Mouse (Mus musculus) liver, postnatal 0 days (tissue): ENCODE measurements around the gene Trim46. TPM values are rescaled to one million over a fixed set of nuclear protein-coding genes. Genes with fewer than 3 reads are reported as not detected.

Experiments
- ATAC-seq: fragments of 200-750 bp; cut with Nextera tagmentation; 2 replicates; pipeline ENCODE4 v1.8.0; 2017; ENCODE audit warnings: mild to moderate bottlenecking, moderate library complexity
- DNase-seq: peaks from one replicate; pipeline ENCODE4 v3.0.0-alpha.2; 2016
- H3K27ac ChIP-seq: fragments of 300-500 bp; sonication (generic); 2 replicates; pipeline ENCODE4 v1.5.1; 2014; ENCODE audit warnings: antibody characterized with exemption, moderate library complexity, mild to moderate bottlenecking, low read depth
- H3K27me3 ChIP-seq: fragments of 300-500 bp; sonication (generic); 2 replicates; pipeline ENCODE4 v1.6.1; 2014; ENCODE audit warnings: low read length, control low read depth, mixed read lengths; ENCODE audit not compliant: insufficient read depth
- H3K36me3 ChIP-seq: fragments of 300-500 bp; sonication (generic); replicated peaks from 2 replicates; pipeline ENCODE4 v1.6.1; 2014; ENCODE audit warnings: mild to moderate bottlenecking, control low read depth, low read length, moderate library complexity, mixed read lengths; ENCODE audit not compliant: insufficient read depth
- H3K4me1 ChIP-seq: fragments of 300-500 bp; sonication (generic); 2 replicates; pipeline ENCODE4 v1.6.1; 2014; ENCODE audit warnings: antibody characterized with exemption, mild to moderate bottlenecking, control low read depth; ENCODE audit not compliant: insufficient read depth
- H3K4me2 ChIP-seq: fragments of 300-500 bp; sonication (generic); 2 replicates; pipeline ENCODE4 v1.6.1; 2014; ENCODE audit warnings: low read depth, mild to moderate bottlenecking, low read length, moderate library complexity, mixed read lengths
- H3K4me3 ChIP-seq: fragments of 300-500 bp; sonication (generic); 2 replicates; pipeline ENCODE4 v1.5.1; 2014; ENCODE audit warnings: low read depth, low read length
- H3K9ac ChIP-seq: fragments of 300-500 bp; sonication (generic); replicated peaks from 2 replicates; pipeline ENCODE4 v1.6.1; 2014; ENCODE audit warnings: mild to moderate bottlenecking, moderate library complexity
- H3K9me3 ChIP-seq: fragments of 300-500 bp; sonication (generic); 2 replicates; pipeline ENCODE4 v1.6.1; 2016; ENCODE audit warnings: mild to moderate bottlenecking, control low read depth, low read length, mixed read lengths
- CTCF ChIP-seq: sonication (generic); IDR thresholded peaks from 2 replicates; pipeline ENCODE4 v1.5.1; 2016; ENCODE audit warnings: antibody characterized with exemption, low read depth
- EP300 ChIP-seq: IDR thresholded peaks from 2 replicates; pipeline ENCODE4 v1.6.1; 2016; ENCODE audit warnings: antibody characterized with exemption, low read depth, mild to moderate bottlenecking
- WGBS: fragments of 180-500 bp; shearing (Covaris S2); extraction: QIAGEN DNeasy Blood & Tissue Kit; methylation state at CpG from one replicate; pipeline ENCODE4 v1.1.7; 2014; ENCODE audit not compliant: insufficient replicate concordance; 5-methylcytosine and 5-hydroxymethylcytosine counted together
- polyA plus RNA-seq: library from polyadenylated mRNA; unstranded; fragments of >200 nt; fragmentation: Nextera tagmentation; extraction: Ambion mirVana; gene quantifications from 2 replicates; pipeline ENCODE4 v1.2.1, GENCODE M21; 2015

The Trim46 gene
- polyA plus RNA-seq, 1 experiment from 2014 or later: 0.21 TPM

DNA sequence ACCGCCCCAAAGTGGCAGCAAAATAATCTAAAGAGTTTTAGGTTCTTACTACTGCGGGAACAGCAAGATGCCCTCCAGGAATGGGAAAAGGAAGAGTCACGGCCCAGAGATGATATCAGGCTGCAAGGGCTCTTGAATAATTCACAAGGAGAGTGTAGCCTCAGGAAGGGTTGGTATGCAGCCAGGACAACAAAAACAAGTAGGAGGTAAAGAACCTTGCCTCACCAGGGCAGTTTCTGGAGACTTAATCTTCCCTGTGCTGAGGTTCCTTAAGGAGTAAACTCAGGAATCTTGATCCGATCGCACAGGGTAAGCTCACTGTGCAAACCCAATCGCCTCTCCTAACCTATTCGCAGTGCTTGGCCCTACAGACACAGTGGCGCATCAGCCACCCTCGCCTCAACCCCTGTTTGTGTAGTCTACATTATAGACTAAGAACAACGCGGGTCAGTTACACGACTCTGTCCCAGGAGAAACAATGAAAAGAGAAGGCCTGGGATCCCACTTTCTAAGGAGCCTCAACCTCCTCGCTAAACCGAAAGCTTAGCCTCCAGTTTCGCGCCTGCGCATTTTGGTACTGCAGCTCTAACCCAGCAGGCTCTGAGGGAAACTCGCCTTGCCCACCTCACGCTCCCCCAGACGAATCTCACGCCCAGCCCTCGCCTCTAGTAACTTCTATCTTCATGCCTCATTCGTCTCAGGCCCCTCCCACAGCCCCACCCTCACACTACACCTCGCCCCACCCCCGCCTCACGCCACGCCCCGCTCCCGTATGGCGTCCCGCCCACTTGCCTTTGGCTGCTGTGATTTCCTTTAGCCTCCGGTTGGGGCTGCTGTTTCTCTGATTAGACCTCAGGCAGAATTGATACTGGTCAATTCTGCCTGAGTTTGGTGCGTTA, 49.9 kb downstream of the Trim46 start:
- peak overlapping the region; percentile 73 for H3K4me2 ChIP-seq
- peak; percentile 95 for ATAC-seq
- WGBS: 7% methylated on average over 33 of the region's 33 CpGs
- peak overlapping the region; percentile 66 for H3K27ac ChIP-seq
- H3K36me3 ChIP-seq: no peaks in the 10 kb centered on the region
- H3K9me3 ChIP-seq: no peaks in the 10 kb centered on the region
- H3K4me3 ChIP-seq: peak overlapping the region; percentile 51
- TF ChIP-seq CTCF (peak; percentile 70), EP300 (no peak)
- peak overlapping the region; percentile 58 for H3K9ac ChIP-seq
- H3K4me1 ChIP-seq: peaks cover 6% of the 10 kb centered on the region
- peak; percentile 95 for DNase-seq
- H3K27me3 ChIP-seq: no peaks in the 10 kb centered on the region

DNA sequence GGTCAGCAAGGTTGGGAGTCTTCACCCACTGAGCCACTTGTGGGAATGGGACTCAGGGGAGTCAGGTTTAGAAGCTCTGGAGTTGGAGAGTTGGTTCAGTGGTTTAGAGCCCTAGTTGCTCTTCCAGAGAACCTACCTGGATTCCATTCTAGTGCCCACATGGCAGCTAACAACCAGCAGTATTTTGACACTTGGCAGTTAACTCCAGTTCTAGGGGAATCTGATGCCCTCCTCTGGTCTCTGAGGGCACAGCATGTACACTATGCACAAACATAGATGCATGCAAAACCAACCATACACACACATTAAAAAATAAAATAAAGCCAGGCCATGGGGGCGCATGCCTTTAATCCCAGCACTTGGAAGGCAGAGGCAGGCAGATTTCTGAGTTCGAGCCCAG, 52.3 kb downstream of the Trim46 start:
- no peak overlapping the region for H3K9ac ChIP-seq
- WGBS: 84% methylated on average over 2 of the region's 2 CpGs
- no peaks in the 10 kb centered on the region for H3K36me3 ChIP-seq
- TF ChIP-seq EP300 (no peak), CTCF (peak; percentile 56)
- no peak overlapping the region for H3K27ac ChIP-seq
- no peak overlapping the region for H3K4me2 ChIP-seq
- H3K4me1 ChIP-seq: peaks cover 6% of the 10 kb centered on the region
- DNase-seq (no peak), ATAC-seq (no peak)
- H3K4me3 ChIP-seq: no peak overlapping the region
- no peaks in the 10 kb centered on the region for H3K9me3 ChIP-seq
- no peaks in the 10 kb centered on the region for H3K27me3 ChIP-seq

DNA sequence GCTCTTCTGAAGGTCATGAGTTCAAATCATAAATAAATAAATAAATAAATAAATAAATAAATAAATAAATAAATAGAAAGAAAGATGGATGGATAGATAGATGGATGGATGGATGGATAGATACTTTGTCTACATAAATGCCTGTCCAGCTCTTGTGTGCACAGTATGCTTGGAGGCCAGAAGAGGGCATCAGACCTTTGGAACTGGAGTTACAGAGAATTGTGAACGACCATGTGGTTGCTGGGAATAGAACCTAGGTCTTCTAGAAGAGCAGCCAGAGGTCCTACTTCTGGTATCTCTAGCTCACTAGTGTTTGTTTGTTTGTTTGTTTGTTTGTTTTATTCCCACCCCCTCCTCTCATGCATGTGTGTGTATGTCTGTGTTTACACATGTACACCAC, 52.8 kb downstream of the Trim46 start:
- DNase-seq: no peak
- H3K4me2 ChIP-seq: no peak overlapping the region
- ATAC-seq: no peak
- WGBS: 68% methylated on average over 1 of the region's 1 CpGs
- no peak overlapping the region for H3K9ac ChIP-seq
- H3K9me3 ChIP-seq: no peaks in the 10 kb centered on the region
- H3K27me3 ChIP-seq: no peaks in the 10 kb centered on the region
- TF ChIP-seq EP300 (no peak), CTCF (peak; percentile 33)
- H3K27ac ChIP-seq: no peak overlapping the region
- H3K4me3 ChIP-seq: no peak overlapping the region
- H3K4me1 ChIP-seq: peaks cover 6% of the 10 kb centered on the region
- no peaks in the 10 kb centered on the region for H3K36me3 ChIP-seq

DNA sequence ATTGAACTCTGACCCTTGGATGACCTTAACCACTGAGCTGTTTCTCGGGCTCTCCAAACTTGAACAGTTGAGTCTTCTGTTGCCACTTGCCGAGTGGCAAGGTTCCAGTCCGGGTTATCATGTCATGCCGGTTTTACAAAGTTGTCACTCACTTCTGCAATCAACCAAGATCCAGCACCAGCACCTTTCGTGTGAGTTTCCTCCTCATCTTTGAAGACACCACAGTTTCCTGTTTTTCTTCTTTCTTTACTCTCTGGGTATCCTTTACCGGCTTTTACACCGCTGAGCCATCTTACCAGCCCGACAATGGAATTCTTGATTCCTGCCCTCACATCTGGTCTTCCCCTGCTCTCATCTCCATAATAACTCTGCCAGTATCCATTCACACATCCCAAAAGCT, 55.7 kb downstream of the Trim46 start:
- H3K27ac ChIP-seq: no peak overlapping the region
- TF ChIP-seq CTCF (no peak), EP300 (no peak)
- no peak overlapping the region for H3K4me3 ChIP-seq
- no peak overlapping the region for H3K4me2 ChIP-seq
- no peak for ATAC-seq
- no peaks in the 10 kb centered on the region for H3K36me3 ChIP-seq
- 29% methylated on average over 8 of the region's 8 CpGs for WGBS
- no peaks in the 10 kb centered on the region for H3K9me3 ChIP-seq
- H3K27me3 ChIP-seq: no peaks in the 10 kb centered on the region
- DNase-seq: no peak
- H3K4me1 ChIP-seq: no peaks in the 10 kb centered on the region
- no peak overlapping the region for H3K9ac ChIP-seq

DNA sequence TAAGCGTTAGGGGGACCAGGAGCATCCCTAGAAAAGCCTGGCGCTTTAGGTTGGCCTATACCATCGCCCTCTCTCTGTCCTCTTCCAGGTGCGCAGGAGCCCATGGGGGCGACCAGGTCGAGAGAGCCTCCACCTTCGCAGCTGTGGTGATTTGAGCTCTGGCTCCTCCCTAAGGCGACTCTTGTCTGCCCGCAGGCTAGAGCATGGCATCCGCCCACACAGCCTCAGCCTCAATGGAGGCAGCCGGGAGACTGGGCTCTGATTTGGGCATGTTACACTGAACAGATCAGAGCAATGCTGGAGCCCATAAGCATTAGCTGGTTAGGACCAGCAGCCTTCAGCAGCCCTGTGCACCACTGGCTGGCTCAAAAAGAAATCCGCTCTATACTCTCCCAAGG, 57.6 kb downstream of the Trim46 start:
- DNase-seq (no peak), ATAC-seq (no peak)
- Histone ChIP-seq H3K4me3 (no peak overlapping the region), H3K27me3 (no peaks in the 10 kb centered on the region), H3K4me1 (peaks cover 3% of the 10 kb centered on the region), H3K9ac (no peak overlapping the region), H3K27ac (no peak overlapping the region), H3K4me2 (no peak overlapping the region), H3K36me3 (no peaks in the 10 kb centered on the region), H3K9me3 (no peaks in the 10 kb centered on the region)
- WGBS: 79% methylated on average over 12 of the region's 12 CpGs
- TF ChIP-seq CTCF: no peak
- TF ChIP-seq EP300: no peak

DNA sequence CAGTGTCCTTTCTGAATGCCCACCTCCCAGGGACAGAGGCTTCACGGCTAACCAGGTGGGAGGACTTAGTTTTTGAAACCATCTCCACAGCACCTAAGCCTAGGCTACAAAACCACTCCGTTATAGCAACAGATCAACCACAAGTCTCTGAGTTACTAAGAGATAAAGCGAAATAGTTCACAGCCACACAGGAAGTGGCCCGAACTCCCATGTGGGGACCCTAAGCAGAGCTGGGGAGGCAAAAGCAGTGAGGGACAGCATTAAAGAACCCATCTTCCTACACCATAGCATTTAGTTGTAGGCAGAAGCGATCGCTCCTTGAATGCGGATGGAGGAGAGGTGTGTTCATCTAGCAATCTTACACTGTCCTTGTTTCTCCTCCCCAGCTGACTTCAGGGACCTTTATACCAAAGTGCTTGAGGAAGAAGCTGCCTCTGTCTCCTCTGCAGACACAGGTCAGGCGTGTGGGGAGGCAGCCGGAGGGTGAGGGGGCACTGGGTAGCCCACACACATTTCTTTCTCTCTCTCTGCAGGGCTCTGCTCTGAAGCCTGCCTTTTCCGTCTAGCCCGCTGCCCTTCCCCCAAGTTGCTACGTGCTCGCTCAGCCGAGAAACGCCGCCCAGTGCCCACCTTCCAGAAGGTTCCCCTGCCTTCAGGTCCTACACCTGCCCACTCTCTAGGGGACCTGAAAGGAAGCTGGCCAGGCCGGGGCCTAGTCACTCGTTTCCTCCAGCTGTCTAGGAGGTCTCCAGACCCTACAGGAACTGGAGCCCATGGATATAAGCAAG, 58.2 kb downstream of the Trim46 start:
- no peak for DNase-seq
- peaks cover 9% of the 10 kb centered on the region for H3K4me1 ChIP-seq
- WGBS: 63% methylated on average over 18 of the region's 18 CpGs

More for the DNA sequence above, 58.2 kb downstream of the Trim46 start:
- Histone ChIP-seq H3K4me3 (no peak overlapping the region), H3K27ac (0 out of 2 replicates have a peak overlapping the region, but pooled peaks have one; percentile 16), H3K4me2 (peak overlapping the region; percentile 29; the same call in 1 of the 2 replicates), H3K27me3 (no peaks in the 10 kb centered on the region), H3K9ac (no peak overlapping the region), H3K36me3 (no peaks in the 10 kb centered on the region), H3K9me3 (no peaks in the 10 kb centered on the region)
- no peak for TF ChIP-seq CTCF
- no peak for TF ChIP-seq EP300
- no peak for ATAC-seq
